Mouse (Mus musculus) mouse trophoblast stem cell (cell line): ENCODE measurements around the gene Pdxk.
"Not testable (repeated sequence)": the region's sequence is repeated elsewhere in the genome, so short reads cannot be mapped to it uniquely, and the experiment has no call there.

Experiments
- in situ Hi-C, 2 experiments: fragments of 300-500 bp; cut with MseI, MboI; formaldehyde crosslinking; loops; 2 replicates in 1 of 2; 3 replicates in 1 of 2; pipeline ENCODE4 v1.15.1; 2025

Pdxk gene

GRCm38 (mm10) chr10:78464792-78465207, at the start of gene Pdxk:
TSS of gene Pdxk (minus strand) at chr10:78464975.
- in situ Hi-C loops: no loop called here

GRCm38 (mm10) chr10:78502986-78503733, 38.4 kb upstream of the Pdxk start:
- in situ Hi-C loops: no loop called here

- in situ Hi-C loops: no loop called here
These were observed 22.8 kb upstream of the Pdxk start for GRCm38 (mm10) chr10:78487431-78488086.

DNA sequence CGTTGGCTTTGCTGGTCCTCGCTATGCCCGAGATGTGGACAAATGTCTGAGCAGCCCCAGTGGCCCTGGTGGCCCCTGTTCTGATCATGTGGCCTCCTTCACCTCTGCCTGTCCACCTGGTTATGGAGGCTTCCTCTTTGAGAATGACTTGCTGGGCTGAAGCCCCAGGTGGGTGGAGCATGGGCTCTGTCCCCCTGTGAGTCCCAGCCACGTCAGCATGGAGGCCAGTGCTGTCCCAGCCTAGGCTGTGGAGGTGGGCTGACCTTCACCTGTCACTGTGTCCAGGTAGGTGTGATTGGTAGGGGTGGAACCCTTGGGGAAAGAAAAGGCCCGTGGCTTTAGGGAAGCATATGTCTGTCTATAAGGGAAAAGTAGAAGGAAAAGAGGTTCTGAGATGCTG, 22.1 kb upstream of the Pdxk start:
- in situ Hi-C loops: no loop called here

- in situ Hi-C loops: not testable (repeated sequence)
These were observed 20.6 kb upstream of the Pdxk start for GRCm38 (mm10) chr10:78485369-78485768.

- in situ Hi-C loops: no loop called here
These were observed 17.2 kb upstream of the Pdxk start for GRCm38 (mm10) chr10:78481928-78482499.

GRCm38 (mm10) chr10:78480954-78481927, 16.5 kb upstream of the Pdxk start:
- in situ Hi-C loops: no loop called here

DNA sequence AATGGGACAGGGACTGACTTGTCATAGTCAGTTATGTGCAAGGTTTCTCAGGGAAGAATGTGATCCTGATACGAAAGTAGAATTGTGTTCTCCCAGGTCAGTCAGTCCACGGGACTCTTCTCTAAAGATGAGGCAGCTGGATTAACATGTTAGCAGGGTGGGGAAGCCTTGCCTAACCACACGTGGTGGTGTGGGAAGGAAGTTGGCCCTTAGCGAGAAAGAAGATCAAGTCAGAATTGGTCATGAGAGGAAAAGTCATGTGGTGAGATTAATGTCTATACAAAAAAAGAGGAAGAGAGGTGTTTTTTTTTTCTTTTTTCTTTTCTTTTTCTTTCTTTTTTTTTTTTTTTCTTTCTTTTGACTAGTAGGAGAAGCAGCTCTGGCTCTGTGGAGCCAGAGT, 12.0 kb upstream of the Pdxk start:
- in situ Hi-C loops: no loop called here

GRCm38 (mm10) chr10:78474759-78475158, 10.0 kb upstream of the Pdxk start:
- in situ Hi-C loops: no loop called here

DNA sequence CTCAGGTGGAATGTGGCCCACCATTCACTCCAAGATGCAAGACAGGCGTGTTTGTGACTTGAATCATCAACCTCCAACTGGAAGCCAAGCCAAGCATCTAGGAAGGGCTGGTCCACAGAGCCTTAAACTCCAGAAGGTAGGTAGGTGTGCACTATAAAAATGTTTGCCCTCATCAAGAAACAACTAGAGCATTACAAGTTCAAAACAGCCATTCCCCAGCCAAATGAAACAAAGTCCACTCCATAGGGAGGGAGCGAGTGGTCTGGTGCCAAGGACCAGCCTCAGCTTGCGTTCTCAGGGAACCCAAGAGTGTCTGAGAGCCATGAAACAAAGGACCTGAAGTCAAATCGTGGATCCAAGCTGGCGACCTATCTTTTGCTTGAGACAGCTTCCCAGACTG, 8.7 kb upstream of the Pdxk start:
- in situ Hi-C loops: no loop called here

DNA sequence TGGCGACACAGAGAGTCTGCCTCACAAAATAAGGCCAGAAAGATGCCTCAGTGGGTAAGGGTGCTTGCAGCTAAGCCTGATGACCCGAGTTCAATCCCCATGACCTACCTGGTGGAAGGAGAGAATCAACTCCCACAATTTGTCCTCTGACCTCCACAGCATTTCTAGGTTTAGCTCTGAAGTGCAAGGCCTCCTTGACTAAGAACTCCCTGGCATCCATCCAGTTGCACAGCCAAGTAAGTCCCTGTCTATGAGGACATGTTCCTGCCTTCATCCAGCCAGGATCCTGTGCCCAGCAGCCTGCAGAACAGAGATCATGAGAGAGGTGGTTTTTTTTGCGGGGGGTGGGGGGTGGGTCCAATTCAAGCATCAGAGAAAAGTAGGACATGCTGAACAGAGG, 7.3 kb upstream of the Pdxk start:
- in situ Hi-C loops: no loop called here

DNA sequence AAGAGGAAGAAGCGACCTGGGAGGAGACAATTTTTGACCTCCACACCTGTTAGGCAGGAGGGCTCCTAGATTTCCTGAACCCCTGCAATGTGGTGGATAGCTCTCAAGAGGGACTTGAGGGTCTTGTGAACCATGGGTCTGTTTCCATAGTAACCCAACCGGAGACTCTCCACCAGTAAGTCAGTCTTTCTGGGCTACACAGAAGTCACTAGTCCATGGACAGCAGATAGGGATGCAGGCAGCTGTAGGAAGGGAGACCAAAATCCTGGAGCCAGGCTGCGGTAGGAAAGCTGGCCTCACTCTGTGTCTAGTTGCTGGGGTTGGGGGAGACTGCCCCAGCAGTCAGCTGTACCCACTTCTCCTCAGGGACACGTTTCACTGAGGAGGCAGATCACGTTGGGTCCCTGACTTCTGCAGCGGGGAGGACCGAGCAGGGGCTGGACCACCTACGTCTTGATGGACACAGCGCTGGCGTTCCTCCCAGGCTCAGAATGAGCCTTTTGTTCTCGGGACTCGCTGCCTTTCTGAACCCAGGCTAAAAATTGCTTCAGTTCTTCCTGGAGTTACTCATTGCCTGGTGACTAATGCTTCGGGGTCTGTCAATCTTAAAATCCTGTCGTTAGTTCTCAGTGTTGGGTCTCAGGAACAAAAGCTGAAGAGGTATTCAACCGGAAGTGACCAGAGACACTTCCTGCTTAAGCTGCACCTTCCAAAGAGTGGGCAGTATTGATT, 6.0 kb upstream of the Pdxk start:
- in situ Hi-C loops: no loop called here

GRCm38 (mm10) chr10:78467761-78468310, 3.1 kb upstream of the Pdxk start:
- in situ Hi-C loops: no loop called here

GRCm38 (mm10) chr10:78466647-78467046, 1.9 kb upstream of the Pdxk start:
- in situ Hi-C loops: no loop called here

DNA sequence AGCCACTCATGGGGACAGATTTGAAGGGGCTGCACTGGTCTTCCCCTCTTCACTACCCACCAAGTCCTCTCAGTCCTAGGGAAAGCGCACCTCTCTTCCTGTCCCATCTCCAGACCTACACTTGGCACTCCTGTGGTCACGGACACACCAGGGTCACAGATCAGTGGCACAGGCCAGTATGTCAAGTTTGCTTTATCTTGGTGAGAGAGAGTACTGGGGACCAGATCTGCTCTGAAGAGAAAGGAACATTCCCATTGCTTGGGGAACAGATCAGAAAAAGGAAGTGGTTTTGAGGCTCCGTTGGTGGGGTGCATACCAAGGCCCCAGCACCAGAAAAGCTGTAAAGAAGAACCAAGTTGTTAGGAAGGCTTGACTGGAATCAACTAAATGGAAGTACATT, 697 bp upstream of the Pdxk start:
- in situ Hi-C loops: no loop called here

DNA sequence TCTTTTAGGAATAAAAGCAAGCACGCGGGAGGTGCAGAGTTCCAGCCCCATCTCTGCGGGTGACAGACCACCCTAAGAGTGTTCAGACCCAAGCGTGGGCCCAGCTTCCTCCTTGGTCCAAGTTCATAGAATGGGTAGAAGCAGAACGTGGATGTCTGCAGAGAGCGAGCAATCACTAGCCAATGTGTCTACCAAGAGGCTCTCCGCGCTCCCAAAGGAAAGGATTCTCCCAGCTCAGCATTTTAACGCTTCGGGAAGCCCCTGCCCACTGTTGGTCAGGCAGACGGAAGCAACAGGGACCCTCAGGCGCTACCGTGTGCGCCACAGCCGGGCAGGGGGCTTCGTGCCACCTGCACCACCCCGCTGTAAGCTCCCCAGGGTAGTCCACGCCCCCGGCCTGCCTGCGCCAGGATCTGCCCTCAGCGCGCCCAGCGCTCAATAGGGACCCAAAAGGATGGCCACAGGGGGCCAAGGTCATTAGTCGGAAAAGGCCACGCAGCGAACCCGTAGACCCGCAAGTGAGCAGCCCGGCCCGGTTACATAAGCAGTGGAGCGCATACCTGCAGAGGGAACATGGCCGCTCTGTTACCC, 479 bp downstream of the Pdxk start:
- in situ Hi-C loops: no loop called here

DNA sequence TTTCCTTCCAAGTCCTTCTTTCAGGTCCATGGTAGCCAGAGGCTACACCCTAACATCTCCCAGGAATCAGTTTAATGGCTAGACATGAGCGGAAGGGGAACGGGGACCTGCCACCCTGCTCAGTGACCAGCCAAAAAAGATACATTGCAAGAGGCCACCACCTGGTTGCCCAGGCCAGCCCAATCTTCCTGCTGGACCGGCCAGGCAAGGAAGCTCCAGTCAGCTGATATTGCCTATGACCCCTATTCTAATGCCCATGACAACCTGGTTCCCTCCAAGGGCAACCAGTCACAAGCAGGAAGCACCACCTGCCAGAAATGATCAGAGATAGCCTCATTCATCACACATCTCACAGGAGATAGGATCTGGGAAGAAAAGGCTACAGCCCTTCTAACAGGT, 1.0 kb downstream of the Pdxk start:
- in situ Hi-C loops: no loop called here

- in situ Hi-C loops: no loop called here
These were observed 1.6 kb downstream of the Pdxk start for GRCm38 (mm10) chr10:78462945-78463768.

DNA sequence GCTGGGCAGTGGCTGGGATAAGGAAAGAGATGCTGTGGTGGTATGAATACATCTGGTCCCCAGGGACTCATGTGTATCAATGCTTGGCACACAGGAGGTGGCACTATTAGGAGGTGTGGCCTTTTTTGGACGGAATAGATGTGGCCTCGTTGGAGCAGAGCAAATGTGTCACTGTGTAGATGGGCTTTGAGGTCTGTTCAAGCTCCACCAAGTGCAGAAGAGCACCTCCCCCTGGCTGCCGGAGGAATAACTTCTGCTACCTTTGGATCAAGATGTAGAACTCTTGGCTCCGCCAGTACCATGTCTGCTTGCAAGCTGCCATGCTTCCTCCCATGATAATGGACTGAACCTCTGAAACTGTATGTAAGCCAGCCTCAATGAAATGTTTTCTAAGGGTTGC, 3.0 kb downstream of the Pdxk start:
- in situ Hi-C loops: no loop called here

- in situ Hi-C loops: no loop called here
These were observed 4.3 kb downstream of the Pdxk start for GRCm38 (mm10) chr10:78460463-78460862.
